Mouse (Mus musculus) granulocyte monocyte progenitor cell, adult 5-6 weeks (primary cell): Measurements from ENCODE around the gene Ppp1r15a. TPM values are rescaled to one million over a fixed set of nuclear protein-coding genes. Genes with fewer than 3 reads are reported as not detected.
A peak's percentile ranks its signal among the peaks of the same experiment; 100 is the strongest.
"Not testable (repeated sequence)": the region's sequence is repeated elsewhere in the genome, so short reads cannot be mapped to it uniquely, and the experiment has no call there.

Experiments
- ATAC-seq: replicated peaks from 2 replicates; pipeline ENCODE4 v1.8.0; 2016; ENCODE audit warnings: mild to moderate bottlenecking, moderate TSS enrichment, inconsistent platforms; ENCODE audit not compliant: poor library complexity, severe bottlenecking
- total RNA-seq, 2 experiments: library from RNA; stranded (forward) in 1 of 2; stranded (reverse) in 1 of 2; fragments of 200-712, 200-1000 nt in 1 of 2; fragments of >200 nt in 1 of 2; fragmentation: Nextera tagmentation in 1 of 2; gene quantifications; 2 replicates each; pipeline ENCODE4 v1.2.3; 2014 to 2017

The Ppp1r15a gene
- total RNA-seq, 2 experiments from 2014 or later, result 8.3 to 54.9 TPM

DNA sequence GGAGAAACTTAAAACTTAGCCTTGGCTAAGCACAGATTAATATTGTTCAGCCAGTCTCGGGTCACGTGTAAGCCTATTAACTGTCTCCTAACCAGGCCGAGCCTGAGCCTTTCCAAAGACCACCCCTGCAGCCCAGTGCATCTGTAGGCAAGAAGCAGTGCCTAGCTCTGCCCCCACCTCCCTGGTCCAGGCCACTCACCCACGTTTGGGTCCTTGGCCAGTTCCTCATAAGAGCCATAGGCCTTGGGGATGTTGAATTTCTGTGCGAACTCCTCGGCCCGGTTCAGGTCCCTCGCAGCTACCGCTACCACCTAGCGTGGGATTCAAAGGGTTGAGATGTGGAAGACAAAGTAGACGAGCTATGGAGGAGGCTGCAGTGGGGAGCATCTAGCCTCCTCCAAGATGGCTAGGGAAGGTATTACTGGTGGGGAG lies 38.2 kb downstream of the Ppp1r15a start:
- no peak for ATAC-seq

DNA sequence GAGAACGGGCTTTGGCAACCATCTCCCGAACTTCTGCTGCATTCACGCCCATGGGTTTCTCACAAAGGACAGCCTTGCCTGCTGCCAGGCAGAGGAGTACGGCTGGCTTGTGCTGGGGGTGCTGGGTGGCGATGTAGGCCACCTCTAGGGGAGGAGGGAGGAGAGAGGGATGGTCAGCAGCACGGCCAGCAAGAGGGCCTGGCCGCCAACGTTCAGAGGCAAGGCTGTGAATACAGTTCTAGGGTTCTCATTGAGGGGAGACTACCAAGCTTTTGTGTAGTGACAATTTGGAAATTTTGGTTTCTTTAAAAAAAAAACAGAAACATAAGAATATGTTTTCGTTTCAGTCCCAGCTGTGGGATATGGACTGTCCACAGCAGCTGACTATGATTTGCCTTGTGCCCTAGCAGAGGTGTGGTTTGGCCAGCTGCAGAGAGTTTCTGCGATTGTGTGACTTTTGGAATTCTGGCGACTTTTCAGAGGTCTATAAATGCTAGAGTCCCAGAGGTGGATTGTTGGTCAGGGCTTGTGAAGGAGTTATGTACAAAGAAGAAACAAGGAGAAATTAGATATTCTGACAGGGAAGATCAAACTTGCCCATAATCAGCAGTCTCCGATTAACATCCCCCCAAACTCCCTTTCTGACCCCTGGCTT lies 39.2 kb downstream of the Ppp1r15a start, which contains the start of gene Gm45808:
Gene Gm45808 (minus strand): TSS at position 51 of the 655 bp plus-strand sequence.
- ATAC-seq, result no peak

DNA sequence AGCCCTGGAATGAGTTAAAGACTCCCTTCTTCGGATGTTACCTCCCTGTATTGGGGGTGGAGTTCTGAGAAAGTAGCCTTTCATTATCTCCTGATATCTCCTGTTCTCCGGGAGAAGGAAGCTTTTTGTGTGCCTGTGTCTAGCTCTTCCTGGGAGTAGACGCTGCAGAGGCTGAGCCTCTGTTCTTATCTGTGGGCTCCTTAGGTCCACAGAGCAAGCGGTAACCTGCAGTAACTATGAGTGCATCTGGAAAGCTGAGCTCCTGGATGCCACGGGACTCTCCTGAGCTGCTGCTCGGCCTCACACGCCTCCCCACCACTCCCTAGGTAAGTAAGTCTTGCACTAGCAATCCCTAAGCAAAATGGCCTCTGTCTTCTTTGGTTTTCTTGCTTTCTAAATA lies 39.9 kb downstream of the Ppp1r15a start:
- no peak for ATAC-seq

DNA sequence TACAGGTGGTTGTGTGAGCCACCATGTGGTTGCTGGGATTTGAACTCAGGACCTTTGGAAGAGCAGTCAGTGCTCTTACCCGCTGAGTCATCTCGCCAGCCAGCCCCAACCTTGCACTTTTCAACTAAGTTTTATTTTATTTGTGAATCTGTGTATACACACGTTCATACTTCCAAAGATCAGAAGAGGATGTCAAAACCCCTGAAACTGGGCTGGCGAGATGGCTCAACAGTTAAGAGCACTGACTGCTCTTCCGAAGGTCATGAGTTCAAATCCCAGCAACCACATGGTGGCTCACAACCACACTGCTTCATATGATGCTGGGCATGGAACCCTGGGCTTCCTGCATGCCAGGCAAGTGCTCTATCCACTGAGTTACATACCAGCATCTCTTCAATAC lies 41.1 kb downstream of the Ppp1r15a start:
- ATAC-seq, result not testable (repeated sequence)

DNA sequence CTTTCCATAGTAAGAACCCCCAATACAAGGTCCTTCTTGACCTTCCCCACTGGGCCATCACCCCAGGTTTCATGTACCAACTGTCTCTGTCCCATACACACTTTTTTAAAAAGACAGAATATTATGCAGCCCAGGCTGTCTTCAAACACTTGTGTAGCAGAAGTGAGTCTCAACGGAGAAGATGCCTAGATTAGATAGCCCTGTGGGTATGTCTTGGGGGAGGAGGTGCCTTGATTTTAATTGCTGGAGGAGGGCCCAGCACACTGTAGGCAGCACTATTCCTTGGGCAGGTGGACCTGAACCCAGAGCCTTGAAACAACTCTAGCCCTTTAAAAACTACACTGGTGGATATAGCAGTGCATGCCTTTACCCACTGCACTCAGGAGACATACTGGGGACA lies 43.9 kb downstream of the Ppp1r15a start:
- no peak for ATAC-seq

DNA sequence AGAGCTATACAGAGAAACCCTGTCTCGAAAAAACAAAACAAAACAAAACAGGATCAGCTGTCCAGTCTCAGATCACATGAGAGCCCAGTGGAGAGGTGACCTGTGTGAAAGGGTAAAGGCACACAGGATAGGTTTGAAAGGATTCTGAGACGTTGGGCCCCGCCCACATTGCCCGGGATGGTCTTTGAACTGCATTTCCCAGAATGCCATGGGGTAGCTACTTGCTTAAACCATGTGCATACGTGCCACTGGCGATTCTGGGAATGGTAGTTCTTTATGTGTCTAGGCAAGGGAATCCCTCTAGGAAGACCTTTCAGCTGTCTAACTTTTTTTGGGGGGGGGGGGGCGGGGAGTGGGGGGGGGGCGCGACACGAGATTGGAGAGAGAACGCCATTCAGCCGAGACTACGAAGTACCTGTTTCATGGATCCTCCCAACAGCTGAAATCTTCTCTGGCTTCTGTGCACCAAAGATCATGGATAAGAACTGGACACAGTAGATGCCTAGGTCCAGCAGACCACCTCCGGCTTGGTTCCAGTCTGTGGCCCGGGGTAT lies 44.6 kb downstream of the Ppp1r15a start, which contains the start of gene Tulp2:
Gene Tulp2 (plus strand): TSS at position 504 of the 554 bp plus-strand sequence.
- peak; percentile 69 for ATAC-seq

DNA sequence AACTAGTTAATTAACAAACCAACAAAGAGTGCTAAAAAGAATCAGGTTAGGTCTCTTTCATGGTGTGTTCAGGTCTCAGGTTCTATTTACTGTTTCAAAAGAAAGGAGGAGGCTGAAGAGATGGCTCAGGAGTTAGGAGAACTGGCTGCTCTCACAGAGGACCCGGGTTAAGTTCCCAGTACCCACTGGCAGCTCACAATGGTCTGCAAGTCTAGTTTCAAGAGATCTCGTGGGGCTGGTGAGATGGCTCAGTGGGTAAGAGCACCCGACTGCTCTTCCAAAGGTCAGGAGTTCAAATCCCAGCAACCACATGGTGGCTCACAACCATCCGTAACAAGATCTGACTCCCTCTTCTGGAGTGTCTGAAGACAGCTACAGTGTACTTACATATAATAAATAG lies 45.8 kb downstream of the Ppp1r15a start:
- not testable (repeated sequence) for ATAC-seq

DNA sequence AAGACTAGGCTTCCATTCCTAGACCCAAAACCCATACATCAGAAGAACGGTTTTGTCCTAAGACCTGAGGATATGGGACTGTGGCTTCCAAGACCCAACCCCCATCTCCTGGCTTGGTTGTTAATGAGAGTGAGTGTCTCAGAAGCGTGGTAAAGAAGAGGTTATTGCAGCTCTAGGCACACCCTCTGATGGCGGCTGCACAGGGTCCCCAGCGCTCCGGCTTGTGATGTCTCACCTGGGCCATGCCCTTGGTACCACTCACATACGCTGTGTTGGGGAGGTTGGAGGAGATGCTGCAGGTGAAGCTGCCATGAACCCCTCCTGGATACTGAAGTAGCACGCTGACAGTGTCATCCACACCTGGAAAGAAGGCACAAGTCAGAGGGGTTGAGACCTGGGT lies 47.3 kb downstream of the Ppp1r15a start:
- no peak for ATAC-seq

DNA sequence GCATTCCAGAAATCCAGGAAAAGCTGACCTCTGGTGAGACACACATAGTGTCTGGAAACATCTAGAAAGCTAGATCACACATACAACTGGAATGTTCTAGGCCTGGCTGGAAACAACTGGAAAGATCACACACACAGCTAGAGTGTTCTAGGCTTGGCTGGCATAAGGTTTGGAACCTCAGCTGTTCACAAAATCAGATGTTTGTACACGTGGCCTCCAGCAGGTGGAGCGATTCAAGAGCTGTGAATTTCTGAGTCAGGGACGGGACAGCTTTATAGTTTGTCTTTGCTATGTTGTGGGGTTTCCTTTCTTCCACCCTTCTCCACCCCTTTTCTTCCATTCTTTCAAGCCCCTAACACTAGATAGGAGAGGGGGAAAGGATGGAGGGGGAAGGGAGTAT lies 49.1 kb downstream of the Ppp1r15a start:
- ATAC-seq, result peak; percentile 44

DNA sequence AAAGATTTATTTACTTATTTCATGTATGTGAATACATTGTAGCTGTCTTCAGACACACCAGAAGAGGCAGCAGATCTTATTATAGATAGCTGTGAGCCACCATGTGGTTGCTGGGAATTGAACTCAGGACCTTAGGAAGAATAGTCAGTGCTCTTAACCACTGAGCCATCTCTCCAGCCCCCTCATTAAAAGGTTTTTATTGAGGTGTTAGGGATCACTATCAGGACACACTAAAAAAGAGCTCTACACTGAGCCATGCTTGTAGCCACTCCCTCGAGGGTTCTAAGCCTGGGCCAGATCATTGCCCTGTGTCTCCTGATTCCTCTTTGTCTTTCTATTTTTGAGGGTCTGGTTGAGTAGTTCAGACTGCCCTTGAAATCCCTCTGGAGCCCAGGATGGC lies 49.6 kb downstream of the Ppp1r15a start:
- no peak for ATAC-seq

DNA sequence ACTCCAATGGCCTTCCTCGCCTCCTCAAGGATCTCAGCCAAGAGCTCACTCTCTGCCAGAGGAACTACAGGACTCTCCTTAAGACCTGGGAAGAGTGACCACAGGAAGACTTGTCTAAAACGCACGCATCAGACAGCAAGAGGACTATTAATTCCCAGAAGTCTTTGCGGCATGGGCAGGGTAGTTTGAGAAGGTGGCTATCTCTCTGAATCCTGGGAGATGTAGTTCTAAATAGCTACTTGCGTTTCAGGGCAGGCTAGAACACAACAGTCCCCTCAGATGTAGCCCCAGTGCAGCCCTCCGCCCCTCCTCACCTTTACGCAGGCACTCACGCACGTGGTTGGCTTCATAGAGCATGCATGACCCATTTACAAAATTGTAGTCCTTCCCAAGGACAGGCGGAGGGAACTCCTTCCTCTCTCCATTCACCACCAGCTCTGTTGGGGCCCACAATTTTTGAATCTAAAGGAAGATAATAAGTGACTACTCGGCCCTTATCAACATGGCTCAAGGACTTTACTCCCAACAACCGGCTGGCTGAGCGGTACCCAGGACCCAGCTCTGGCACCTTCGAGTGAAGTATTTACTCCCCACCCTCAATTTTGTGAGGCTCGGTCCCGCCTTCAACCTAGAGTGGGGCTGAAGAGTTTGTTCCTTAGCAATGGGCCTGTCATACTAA lies 50.6 kb downstream of the Ppp1r15a start:
- no peak for ATAC-seq

Other genes starting within 250 kb of the Ppp1r15a start
Only the 30 nearest of the 34 such genes appear.
- gene Hrc, start 191.0 kb downstream of the Ppp1r15a start, total RNA-seq (2014; fragmentation: Nextera tagmentation), result not detected in 2 replicates
- not detected in 2 replicates for gene Hrc, start 191.0 kb downstream of the Ppp1r15a start, total RNA-seq (2017)
- 1.2 TPM in 1 of 2 replicates, not detected in the other for gene Ppfia3, start 159.2 kb downstream of the Ppp1r15a start, total RNA-seq (2014; fragmentation: Nextera tagmentation)
- gene Ppfia3, start 159.2 kb downstream of the Ppp1r15a start, total RNA-seq (2017), result not detected in 2 replicates
- gene Lin7b, start 155.7 kb downstream of the Ppp1r15a start, total RNA-seq (2014; fragmentation: Nextera tagmentation), result not detected in 2 replicates
- gene Lin7b, start 155.7 kb downstream of the Ppp1r15a start, total RNA-seq (2017), result 1.9 TPM in 1 of 2 replicates, not detected in the other
- 259 and 270 TPM in 2 replicates for gene Snrnp70, start 130.5 kb downstream of the Ppp1r15a start, total RNA-seq (2014; fragmentation: Nextera tagmentation)
- gene Snrnp70, start 130.5 kb downstream of the Ppp1r15a start, total RNA-seq (2017), result 374 and 382 TPM in 2 replicates
- gene Kcna7, start 120.6 kb downstream of the Ppp1r15a start, total RNA-seq (2014; fragmentation: Nextera tagmentation), result not detected in 2 replicates
- gene Kcna7, start 120.6 kb downstream of the Ppp1r15a start, total RNA-seq (2017), result not detected in 2 replicates
- gene Ntf5, start 112.6 kb downstream of the Ppp1r15a start, total RNA-seq (2014; fragmentation: Nextera tagmentation), result not detected in 2 replicates
- not detected in 2 replicates for gene Ntf5, start 112.6 kb downstream of the Ppp1r15a start, total RNA-seq (2017)
- gene Lhb, start 105.4 kb downstream of the Ppp1r15a start, total RNA-seq (2014; fragmentation: Nextera tagmentation), result not detected in 2 replicates
- not detected in 2 replicates for gene Lhb, start 105.4 kb downstream of the Ppp1r15a start, total RNA-seq (2017)
- 27.1 and 32.4 TPM in 2 replicates for gene Gys1, start 91.4 kb downstream of the Ppp1r15a start, total RNA-seq (2014; fragmentation: Nextera tagmentation)
- gene Gys1, start 91.4 kb downstream of the Ppp1r15a start, total RNA-seq (2017), result 20.3 and 21.3 TPM in 2 replicates
- 90.0 and 147 TPM in 2 replicates for gene Ruvbl2, start 88.2 kb downstream of the Ppp1r15a start, total RNA-seq (2014; fragmentation: Nextera tagmentation)
- 191 and 250 TPM in 2 replicates for gene Ruvbl2, start 88.2 kb downstream of the Ppp1r15a start, total RNA-seq (2017)
- 1,113 and 1,886 TPM in 2 replicates for gene Ftl1, start 66.4 kb downstream of the Ppp1r15a start, total RNA-seq (2014; fragmentation: Nextera tagmentation)
- gene Ftl1, start 66.4 kb downstream of the Ppp1r15a start, total RNA-seq (2017), result 1,040 and 1,064 TPM in 2 replicates
- 39.3 and 51.9 TPM in 2 replicates for gene Bax, start 59.4 kb downstream of the Ppp1r15a start, total RNA-seq (2014; fragmentation: Nextera tagmentation)
- gene Bax, start 59.4 kb downstream of the Ppp1r15a start, total RNA-seq (2017), result 28.7 and 34.2 TPM in 2 replicates
- not detected in 2 replicates for gene Tulp2, start 44.4 kb downstream of the Ppp1r15a start, total RNA-seq (2014; fragmentation: Nextera tagmentation)
- gene Tulp2, start 44.4 kb downstream of the Ppp1r15a start, total RNA-seq (2017), result not detected in 2 replicates
- gene Gm45808, start 39.5 kb downstream of the Ppp1r15a start, total RNA-seq (2014; fragmentation: Nextera tagmentation), result not detected in 2 replicates
- not detected in 2 replicates for gene Gm45808, start 39.5 kb downstream of the Ppp1r15a start, total RNA-seq (2017)
- 29.3 and 31.1 TPM in 2 replicates for gene Dhdh, start 37.5 kb downstream of the Ppp1r15a start, total RNA-seq (2014; fragmentation: Nextera tagmentation)
- 18.4 and 20.2 TPM in 2 replicates for gene Dhdh, start 37.5 kb downstream of the Ppp1r15a start, total RNA-seq (2017)
- 184 and 207 TPM in 2 replicates for gene Nucb1, start 15.9 kb downstream of the Ppp1r15a start, total RNA-seq (2014; fragmentation: Nextera tagmentation)
- gene Nucb1, start 15.9 kb downstream of the Ppp1r15a start, total RNA-seq (2017), result 316 and 398 TPM in 2 replicates
- not detected in 2 replicates for gene Plekha4, start 62 bp upstream of the Ppp1r15a start, total RNA-seq (2014; fragmentation: Nextera tagmentation)
- 0.26 TPM in 1 of 2 replicates, not detected in the other for gene Plekha4, start 62 bp upstream of the Ppp1r15a start, total RNA-seq (2017)
- 4.4 TPM in 1 of 2 replicates, not detected in the other for gene Hsd17b14, start 28.6 kb upstream of the Ppp1r15a start, total RNA-seq (2014; fragmentation: Nextera tagmentation)
- gene Hsd17b14, start 28.6 kb upstream of the Ppp1r15a start, total RNA-seq (2017), result 0.26 and 0.41 TPM in 2 replicates
- gene Bcat2, start 43.9 kb upstream of the Ppp1r15a start, total RNA-seq (2014; fragmentation: Nextera tagmentation), result 69.1 and 81.6 TPM in 2 replicates
- gene Bcat2, start 43.9 kb upstream of the Ppp1r15a start, total RNA-seq (2017), result 38.9 and 42.7 TPM in 2 replicates
- not detected in 2 replicates for gene Fgf21, start 89.2 kb upstream of the Ppp1r15a start, total RNA-seq (2014; fragmentation: Nextera tagmentation)
- gene Fgf21, start 89.2 kb upstream of the Ppp1r15a start, total RNA-seq (2017), result not detected in 2 replicates
- gene Fut1, start 91.0 kb upstream of the Ppp1r15a start, total RNA-seq (2014; fragmentation: Nextera tagmentation), result not detected in 2 replicates
- not detected in 2 replicates for gene Fut1, start 91.0 kb upstream of the Ppp1r15a start, total RNA-seq (2017)
- not detected in 2 replicates for gene Izumo1, start 95.5 kb upstream of the Ppp1r15a start, total RNA-seq (2014; fragmentation: Nextera tagmentation)
- gene Izumo1, start 95.5 kb upstream of the Ppp1r15a start, total RNA-seq (2017), result 0.34 TPM in 1 of 2 replicates, not detected in the other
- gene Rasip1, start 101.2 kb upstream of the Ppp1r15a start, total RNA-seq (2014; fragmentation: Nextera tagmentation), result 0.15 TPM in 1 of 2 replicates, not detected in the other
- gene Rasip1, start 101.2 kb upstream of the Ppp1r15a start, total RNA-seq (2017), result 0.93 TPM in 1 of 2 replicates, not detected in the other
- gene Mamstr, start 113.7 kb upstream of the Ppp1r15a start, total RNA-seq (2014; fragmentation: Nextera tagmentation), result not detected in 2 replicates
- 0.36 TPM in 1 of 2 replicates, not detected in the other for gene Mamstr, start 113.7 kb upstream of the Ppp1r15a start, total RNA-seq (2017)
- 0.24 TPM in 1 of 2 replicates, not detected in the other for gene Fut2, start 140.1 kb upstream of the Ppp1r15a start, total RNA-seq (2014; fragmentation: Nextera tagmentation)
- gene Fut2, start 140.1 kb upstream of the Ppp1r15a start, total RNA-seq (2017), result not detected in 2 replicates
- gene Ntn5, start 157.8 kb upstream of the Ppp1r15a start, total RNA-seq (2014; fragmentation: Nextera tagmentation), result not detected in 2 replicates
- gene Ntn5, start 157.8 kb upstream of the Ppp1r15a start, total RNA-seq (2017), result not detected in 2 replicates
- not detected in 2 replicates for gene Sec1, start 168.1 kb upstream of the Ppp1r15a start, total RNA-seq (2014; fragmentation: Nextera tagmentation)
- gene Sec1, start 168.1 kb upstream of the Ppp1r15a start, total RNA-seq (2017), result not detected in 2 replicates
- not detected in 2 replicates for gene Car11, start 173.6 kb upstream of the Ppp1r15a start, total RNA-seq (2014; fragmentation: Nextera tagmentation)
- 0.09 TPM in 1 of 2 replicates, not detected in the other for gene Car11, start 173.6 kb upstream of the Ppp1r15a start, total RNA-seq (2017)
- gene Dbp, start 178.8 kb upstream of the Ppp1r15a start, total RNA-seq (2014; fragmentation: Nextera tagmentation), result 1.7 and 3.1 TPM in 2 replicates
- 4.0 and 6.3 TPM in 2 replicates for gene Dbp, start 178.8 kb upstream of the Ppp1r15a start, total RNA-seq (2017)
- 2,165 and 2,847 TPM in 2 replicates for gene Rpl18, start 189.2 kb upstream of the Ppp1r15a start, total RNA-seq (2014; fragmentation: Nextera tagmentation)
- 1,831 and 2,021 TPM in 2 replicates for gene Rpl18, start 189.2 kb upstream of the Ppp1r15a start, total RNA-seq (2017)
- 14.9 and 26.4 TPM in 2 replicates for gene Sphk2, start 191.7 kb upstream of the Ppp1r15a start, total RNA-seq (2014; fragmentation: Nextera tagmentation)
- 10.0 and 10.6 TPM in 2 replicates for gene Sphk2, start 191.7 kb upstream of the Ppp1r15a start, total RNA-seq (2017)